Mouse (Mus musculus) urinary bladder, postnatal 14 days (tissue): ENCODE data around the gene Aldoc.

Experiments used
- DNase-seq: peaks from one replicate; pipeline ENCODE4 v3.0.0; 2021; ENCODE audit warnings: low spot score

Aldoc gene

DNA sequence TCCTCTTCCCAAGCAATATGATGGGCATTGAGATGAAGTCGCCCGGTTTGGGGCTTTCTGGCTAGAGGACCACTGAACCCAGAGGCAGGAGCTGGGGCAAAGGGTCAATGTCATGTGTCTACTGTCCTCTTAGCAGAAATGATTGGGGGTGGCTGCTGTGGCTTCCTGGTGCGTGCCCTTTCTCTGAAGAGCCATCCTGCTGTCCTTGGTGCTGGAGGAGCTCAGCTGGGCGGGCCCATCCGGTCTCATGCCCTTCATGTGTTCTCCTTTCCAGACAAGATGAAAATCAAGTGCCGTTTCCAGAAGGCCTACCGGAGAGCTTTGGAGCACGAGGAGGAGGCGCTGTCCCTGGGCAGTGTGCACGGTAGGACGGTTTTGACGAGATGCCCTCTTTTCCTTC, 9.9 kb downstream of the Aldoc start:
- DNase-seq, result no peak

DNA sequence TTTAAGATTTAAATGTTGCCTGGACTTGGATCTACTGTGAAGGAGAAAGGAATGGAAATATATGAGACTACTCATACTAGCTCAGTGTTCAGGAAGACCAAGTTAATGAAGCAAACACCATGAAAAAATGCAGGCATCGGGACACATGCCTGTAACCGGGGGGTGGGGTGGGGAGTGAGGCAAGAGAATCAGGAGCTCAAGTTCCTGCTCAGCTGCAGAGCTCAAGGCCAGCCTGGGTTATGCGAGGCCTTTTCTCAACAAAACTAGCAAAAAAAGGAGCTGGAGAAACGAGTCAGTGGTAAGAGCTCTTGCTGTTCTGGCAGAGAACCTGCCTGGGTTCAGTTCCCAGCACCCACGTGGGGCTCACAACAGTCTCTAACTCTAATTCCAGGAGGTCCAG, 11.2 kb downstream of the Aldoc start:
- DNase-seq, result no peak

DNA sequence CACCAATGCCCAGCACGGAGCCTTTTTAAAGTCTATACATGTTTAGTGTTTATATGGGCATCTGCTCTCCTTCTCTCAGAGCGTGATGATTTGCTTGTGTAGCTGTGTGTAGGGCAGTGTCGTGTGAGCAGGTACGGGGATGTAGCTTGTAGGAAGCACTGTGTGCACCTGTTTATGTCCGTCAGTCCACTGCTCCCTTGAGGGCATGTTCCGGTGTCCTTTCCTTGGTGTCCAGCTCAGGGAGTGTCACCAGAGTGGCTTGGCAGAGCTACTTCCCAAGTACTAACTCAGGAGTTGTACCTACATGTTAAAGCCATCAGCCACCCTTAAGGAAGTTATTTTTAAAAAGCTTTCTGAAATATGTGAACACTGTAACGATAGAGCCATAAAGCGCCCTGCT, 14.3 kb downstream of the Aldoc start:
- DNase-seq, result no peak

DNA sequence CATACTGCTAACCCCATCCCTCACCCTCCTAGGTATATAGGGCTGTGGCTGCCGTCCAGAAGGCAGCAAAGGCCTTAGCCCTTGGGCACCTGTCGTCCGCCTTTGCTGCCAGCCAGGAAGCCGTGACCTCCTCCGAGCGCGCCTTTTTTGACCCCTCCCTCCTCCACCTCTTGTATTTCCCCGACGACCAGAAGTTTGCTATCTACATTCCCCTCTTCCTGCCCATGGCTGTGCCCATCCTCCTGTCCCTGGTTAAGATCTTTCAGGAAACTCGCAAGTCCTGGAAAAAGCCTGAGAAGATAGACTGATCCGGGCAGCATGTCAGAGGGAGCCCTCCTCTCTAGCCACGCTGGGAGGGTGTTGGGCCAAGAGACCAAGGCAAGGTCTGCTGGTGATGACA, 18.9 kb downstream of the Aldoc start:
- no peak for DNase-seq

DNA sequence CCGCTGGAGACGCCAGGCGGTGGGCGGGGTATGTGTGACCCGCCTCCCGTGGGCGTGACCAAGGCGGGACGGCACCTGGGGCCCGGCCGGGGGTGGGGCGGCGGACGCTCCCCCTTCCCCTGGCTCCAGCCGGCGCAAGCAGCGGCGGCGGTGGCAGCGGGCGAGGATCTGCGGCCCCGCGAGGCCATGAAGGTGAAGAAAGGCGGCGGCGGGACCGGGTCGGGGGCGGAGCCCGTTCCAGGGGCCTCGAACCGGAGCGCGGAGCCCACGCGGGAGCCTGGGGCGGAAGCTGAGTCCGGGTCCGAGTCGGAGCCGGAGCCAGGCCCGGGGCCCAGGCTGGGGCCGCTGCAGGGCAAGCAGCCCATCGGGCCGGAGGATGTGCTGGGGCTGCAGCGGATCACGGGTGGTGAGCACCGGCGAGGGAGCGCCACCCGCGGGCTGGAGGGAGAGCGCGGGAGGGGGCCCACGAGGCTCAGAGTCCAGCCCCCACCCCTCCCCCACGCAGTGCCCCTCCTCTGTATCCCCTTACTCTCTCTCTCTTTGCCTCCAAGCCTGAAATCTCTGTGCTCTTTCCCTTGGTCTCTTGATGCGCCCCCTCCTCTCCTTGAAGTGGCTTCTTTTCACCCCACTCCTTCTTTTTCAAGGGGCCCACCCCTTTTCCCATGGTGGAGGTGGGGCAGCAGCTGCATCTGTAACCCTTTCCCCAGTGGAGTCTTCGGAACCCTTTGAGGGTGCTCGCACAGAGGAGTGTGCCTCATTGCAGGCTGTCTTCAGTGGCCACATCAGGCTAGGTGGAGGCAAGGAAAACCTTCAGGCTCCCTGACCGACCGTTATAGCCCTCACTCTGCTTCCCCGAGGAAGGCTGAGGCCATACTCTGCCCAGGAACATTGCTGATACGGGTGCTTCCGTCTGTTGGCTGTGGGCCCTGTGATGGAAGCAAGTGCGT, 20.9 kb downstream of the Aldoc start, which contains the start of gene Unc119:
Gene Unc119 (plus strand): TSS at position 102 of the 947 bp plus-strand sequence.
- DNase-seq, result peak; percentile 82

DNA sequence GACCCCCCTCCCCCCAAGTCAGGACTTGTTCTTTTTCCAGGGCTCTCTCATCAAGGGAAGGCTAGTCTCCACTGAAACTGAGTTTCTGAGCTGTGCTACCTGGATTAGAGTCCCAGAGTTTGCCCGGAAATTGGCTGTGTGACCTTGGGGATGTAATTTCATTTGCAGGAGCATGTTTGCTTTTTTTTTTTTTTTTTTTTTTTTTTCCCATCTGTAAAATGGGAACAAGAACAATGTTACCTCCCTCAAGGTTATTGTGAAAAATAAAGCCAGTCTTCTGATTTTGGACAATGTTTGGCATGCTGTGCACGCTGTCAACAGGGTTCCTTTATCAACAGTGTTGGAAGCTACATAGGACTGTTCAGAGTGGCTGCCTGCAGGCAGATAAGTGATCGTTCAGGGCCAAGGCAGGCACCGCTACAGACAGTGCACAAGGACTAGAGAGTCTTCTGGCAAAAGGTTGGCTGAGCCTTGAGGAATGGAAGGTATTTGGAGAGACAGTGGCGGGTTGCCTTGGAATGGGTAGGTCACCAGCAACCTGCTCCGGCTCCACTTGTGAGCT, 21.6 kb downstream of the Aldoc start:
- DNase-seq, result no peak

DNA sequence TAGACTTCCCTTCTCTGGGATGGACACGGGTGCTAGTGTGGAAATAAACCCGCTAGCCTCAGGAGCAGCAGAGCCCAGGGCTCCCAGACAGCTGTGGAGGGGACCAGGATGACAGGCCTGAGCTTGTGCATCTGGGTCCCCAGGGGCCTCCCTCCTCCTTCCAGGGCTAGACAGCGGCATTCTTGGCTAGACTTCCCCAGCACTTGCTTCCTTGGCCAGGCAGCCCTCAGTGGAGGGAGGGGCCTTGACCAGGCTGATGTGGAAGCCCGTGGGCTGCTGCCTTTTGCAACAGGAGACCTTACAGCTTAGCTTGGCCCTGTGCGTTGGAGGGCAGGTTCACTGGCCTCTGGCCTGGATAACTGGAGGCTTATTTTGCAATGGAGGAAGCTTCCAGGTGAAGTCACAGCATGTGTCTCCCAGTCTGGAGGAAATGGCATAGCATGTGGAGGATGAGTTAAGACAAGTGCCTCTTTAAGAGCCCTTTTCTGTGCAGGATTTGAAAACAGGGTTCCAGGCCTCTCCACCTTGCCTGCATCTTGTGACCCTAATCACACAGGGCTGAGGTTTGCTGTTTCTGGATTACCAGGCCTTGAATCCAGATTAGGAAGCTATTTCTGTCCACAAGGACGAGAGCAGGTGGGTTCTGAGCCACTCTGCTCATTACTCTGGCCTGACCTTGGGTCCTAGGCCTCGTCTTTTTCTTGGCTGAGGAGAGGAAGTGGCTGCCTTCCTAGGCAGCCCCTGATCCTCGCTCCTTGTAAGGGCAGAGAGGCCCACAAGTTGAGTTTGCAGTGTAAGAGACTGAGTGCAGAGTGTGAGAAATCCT, 22.3 kb downstream of the Aldoc start:
- DNase-seq, result peak; percentile 68

DNA sequence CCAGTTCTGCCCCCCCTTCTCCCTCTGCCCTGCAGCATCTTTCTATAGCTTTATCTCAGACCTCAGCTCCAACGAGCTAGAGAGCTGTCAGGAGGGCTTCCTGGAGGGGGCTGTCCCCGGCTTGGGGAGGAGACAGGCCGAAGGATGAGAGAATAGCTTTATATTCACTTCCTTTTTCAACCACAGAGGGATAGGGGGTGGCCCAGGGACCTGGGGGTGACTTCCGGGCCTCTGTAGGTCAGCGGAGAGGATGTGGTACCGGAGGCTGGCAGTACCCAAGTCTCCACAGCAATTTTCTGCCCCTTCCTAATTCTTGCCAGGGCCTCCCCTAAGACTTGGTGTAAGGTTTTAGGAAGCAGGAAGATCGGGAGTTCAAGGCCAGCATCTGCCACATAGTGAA, 23.0 kb downstream of the Aldoc start:
- no peak for DNase-seq

DNA sequence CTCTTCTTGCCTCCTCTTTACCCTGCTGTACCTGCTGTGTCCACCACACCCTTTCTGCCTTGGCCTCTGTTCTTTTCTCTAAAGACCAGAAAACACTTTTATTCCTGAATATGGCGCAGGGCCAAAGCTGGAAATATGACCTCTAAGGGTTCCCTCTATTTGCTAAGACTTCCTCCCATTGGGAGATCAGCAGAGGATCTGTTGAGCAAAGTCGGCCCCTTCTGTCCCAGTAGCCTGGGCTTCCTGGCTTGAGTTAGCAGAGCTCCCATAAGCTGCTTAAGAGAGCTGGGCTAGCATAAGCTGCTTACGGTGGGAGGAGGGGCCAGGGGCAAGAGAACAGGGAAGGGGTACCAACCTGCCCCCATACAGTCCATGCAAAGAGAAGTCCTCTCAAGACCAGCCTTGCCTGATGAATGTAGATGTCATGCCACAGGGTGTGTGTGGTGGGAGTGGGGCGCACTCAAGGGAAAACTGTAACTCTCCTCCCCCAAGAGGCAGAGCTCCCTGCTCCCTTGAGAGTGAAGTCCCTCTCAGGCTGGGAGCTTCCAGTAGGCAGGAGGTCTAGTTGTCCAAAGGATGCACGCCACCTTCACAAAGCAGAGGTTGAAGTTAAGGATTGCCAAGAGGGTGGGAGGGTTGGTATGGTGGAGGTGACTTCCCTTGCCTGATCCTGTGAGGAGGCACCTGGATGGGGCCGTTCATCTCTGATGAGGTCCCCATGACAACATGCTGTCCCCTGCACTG, 23.7 kb downstream of the Aldoc start:
- no peak for DNase-seq

DNA sequence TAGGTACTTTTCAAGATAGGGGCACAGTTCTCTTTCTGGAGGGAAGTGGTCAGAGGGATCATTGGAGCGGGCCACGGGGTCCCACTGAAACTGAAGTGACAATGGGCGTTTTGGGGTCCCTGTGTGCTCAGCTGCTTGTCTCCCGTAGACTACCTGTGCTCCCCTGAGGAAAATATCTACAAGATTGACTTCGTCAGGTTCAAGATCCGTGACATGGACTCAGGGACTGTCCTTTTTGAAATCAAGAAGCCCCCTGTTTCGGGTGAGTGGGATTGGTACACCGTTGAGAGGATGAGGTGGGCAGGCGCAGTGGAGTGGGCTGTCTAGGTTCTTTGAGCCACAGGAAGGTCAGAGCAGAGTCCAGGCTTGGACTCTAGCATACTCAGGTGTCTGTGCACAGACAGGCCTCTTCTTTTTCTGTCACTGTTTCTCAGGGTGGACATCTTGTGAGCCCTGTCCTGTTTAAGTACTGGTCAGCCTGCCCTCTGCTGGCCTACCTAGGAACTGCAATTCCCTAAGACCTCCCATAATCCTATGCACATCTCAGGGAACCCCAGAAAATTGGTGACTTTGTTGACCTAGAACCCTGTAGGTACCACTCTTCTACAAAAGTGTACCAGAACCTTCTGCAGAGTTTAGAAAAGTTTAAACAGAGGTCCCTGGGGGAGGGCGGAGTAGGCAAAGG, 24.4 kb downstream of the Aldoc start:
- DNase-seq, result peak; percentile 80

DNA sequence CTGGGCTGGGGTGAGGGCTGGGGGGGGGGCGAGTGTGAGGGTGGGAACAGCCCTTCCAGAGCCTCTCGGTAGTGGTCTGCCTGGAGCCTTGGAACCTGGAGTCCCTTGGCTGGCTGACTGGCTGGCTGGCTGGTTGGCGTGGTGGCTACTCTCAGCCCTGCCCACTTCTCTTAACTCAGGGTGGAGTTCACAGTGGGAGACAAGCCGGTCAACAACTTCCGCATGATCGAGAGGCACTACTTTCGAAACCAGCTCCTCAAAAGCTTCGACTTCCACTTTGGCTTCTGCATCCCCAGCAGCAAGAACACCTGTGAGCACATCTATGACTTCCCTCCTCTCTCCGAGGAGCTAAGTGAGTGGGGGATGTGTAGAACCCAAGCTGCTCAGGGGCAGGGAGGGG, 25.1 kb downstream of the Aldoc start:
- DNase-seq, result no peak

DNA sequence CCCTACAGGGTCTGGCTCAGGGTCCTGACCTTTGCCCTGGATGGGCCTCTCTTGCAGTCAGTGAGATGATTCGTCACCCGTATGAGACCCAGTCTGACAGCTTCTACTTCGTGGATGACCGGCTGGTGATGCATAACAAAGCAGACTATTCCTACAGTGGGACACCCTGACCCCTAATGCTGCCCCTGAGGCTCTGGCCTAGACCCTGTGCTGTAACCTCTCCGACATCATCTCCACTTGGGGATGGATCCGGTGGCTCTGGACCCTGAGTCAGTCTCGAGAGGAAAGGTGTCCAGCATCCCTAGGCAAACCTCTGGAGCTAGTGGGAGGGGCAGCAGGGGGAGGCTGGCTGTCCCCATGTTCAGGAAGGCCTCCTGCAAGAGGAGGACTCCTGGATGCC, 25.7 kb downstream of the Aldoc start:
- DNase-seq, result no peak

DNA sequence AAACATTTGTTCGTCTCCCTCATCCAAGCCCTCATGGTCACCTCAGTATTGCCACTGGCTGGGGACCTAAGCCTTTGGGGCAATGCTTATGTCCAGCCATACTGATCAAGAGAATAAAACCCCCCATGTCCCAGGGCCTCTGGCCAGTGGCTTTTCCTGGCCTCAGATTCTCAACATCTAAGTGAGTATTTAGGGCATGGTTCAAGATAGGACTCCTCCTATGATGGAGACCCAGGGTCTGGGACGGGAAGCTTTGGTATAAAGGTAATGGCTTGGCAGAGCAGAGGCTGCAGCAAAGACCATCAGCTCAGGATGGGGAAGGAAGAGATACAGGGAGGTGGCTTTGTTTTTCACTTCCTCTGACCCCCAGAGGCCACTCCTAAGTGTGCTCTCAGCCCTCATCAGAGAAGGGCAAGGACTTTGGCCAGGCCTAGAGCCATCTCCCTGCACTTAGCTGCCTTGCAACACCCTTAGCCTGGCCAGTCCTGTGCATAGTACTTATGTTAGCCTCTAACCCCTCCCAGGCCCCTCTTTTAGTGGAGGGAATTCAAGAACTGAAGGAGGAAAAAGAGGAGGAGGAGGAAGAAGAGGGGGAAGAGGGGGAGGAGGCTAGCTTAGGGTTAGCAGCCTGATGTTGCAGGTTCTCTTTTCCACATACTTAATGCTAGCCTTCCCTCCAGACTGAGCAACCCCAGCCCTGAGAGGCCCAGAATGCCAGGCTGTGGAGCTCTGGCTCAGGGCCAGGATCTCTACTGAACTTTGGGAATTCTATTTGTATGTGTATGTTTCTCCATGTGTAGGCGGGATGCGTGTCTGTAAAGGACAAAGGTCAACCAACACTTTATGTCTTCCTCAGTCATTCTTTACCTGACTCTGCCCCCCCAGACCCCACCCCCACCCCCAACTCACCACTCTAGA, 26.9 kb downstream of the Aldoc start:
- no peak for DNase-seq

DNA sequence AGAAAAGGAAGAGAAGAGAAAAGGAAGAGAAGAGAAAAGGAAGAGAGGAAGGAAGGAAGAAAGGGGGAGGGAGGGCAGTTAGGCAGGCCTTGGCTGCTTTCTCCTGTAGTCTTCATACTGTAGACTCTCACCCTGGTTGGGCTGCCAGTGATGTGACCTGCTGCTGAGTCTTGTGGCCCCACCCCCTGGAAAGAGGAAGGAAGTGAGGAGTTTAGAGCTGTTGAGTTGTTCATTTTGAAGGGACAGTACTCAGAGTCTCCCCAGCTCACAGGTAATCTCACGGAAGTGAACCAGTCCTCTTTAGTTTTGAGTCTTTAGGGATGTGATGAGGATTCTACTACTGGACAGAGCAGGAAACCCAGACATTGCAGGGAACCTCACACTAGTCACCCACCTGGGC, 30.3 kb downstream of the Aldoc start:
- DNase-seq, result no peak

DNA sequence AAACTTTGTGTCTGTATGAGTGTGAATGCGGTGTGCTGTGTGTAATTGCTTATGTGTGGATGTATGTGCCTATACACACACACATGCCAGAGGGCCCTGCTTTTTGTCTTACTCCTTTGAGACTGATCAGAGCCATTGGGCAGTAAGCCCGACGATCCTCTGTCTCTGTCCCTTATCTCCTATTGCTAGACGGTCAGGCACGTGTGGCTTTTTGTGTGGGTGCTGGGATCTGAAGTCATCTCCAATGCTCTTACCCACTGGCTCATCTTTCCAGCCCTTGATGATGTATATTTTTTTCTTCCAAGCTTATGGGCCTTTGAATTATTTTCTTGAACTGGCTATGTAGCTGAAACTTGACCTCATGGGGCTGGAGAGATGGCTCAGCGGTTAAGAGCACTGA, 32.1 kb downstream of the Aldoc start:
- no peak for DNase-seq

DNA sequence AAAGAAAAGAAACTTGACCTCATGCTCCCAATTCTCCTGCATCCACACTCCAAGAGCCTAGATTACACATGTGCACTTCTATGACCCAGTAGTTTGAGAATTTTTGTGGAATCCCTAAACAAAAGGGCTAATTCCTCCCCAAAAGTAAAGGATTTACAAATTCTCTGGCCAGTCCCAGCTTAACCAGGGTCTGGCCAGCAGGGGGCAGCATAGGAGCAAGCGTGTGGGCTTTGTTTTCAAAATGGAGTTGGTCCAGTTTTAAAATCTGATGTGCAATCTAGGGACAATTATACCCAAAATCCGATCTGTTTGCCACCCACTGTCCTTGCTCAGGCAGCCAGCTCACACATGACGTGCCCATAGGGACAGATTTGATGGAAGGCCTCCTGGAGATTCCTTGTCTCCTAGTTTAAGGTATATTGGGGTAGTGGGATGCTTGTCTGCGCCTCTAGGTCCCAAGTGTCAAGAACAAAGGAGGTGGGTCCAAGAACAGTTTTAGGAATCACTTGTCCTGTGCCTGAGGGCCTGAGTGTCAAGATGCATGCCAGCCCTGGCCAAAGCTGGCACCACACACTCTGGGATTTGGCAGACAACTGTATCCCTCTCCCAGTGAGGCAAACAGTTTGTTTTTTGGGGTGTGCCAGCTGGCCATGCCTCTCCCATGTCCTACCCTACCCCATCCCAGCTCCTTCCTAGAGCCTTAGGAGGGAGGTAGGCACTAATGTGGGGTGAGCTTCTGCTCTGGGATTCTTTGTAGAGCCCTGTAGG, 32.9 kb downstream of the Aldoc start:
- DNase-seq, result peak; percentile 72

DNA sequence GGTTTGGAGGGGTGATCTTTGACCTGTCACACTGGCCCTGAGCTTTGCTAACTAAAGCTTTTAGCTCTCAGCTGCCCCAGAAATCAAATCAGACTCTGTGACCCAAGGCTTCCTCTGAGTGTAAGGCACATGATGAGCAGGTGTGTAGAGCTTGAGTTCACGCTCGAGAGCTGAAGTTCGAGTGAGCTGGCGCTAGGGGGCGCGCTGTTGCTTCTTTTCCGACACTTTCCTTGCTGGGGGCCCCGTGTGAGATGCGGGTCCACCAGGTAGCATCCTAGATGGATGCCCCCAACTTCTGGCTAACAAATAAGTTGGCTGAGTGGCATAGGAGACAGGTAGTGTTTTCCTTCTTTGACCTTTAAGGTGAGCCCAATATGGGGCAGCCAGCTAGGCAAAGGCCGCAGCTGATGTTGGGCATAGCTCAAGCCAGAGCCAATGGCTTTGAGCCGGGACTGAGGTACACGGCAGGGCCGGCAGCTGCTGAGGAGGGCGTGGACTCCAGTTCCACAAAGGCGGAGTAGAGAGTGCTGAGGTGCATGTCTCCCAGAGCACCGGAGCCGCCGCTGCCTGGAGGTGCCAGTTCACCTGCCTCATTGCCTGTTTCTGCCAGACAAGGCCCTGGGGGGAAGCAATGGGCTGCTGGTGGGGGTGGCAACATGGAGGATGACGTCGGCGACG, 35.7 kb downstream of the Aldoc start:
- no peak for DNase-seq

DNA sequence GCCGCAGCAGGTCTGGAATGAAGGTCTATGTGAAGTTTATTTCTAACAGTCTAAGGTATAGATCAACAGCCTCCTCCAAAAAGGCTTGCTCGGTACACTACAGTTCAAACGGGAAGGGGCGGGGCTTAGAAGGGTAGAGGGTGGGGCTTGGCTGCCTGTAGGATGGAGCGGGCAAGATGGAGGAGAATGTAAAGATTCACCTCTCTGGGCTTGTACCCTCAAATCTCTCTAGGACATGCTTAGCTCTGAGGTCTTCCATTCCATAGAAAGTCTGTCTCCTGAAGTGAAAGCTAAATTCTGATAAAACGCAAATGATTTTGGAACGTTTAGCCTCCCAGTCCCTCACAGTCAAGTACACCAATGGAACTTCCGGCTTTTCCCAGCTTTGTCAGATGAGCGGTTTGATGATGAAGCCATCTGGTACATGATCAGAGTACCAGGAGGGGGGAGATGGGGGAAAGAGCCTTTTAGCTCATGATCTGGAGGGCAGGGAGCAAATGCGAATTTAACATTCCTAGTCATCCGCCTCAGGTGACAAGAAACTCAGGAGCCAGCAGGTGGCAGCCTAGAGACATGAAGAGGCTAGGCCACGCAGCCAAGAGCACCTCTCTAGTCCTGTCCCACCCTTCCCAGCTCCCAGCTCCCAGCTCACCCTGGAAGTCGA, 37.5 kb downstream of the Aldoc start:
- peak; percentile 84 for DNase-seq

DNA sequence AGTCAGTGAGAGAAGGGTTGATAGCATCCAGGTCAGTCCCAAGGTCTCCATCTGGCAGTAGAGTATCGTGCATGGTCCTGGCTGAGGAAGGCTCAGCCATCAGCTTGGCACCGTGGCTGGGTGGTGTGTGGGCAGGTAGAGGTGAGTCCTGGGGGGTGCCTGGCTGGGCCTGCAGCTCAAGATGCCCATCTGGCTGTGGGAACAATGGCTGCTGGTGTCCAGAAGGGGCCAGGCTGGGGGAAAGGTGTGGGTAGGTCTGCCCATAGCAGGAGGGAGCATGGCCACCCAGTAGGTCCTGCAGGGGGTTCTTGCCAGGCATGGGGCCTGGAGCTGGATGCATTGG, 38.0 kb downstream of the Aldoc start:
- no peak for DNase-seq
